Mouse (Mus musculus): ENCODE data around the gene Srd5a1.

DNA sequence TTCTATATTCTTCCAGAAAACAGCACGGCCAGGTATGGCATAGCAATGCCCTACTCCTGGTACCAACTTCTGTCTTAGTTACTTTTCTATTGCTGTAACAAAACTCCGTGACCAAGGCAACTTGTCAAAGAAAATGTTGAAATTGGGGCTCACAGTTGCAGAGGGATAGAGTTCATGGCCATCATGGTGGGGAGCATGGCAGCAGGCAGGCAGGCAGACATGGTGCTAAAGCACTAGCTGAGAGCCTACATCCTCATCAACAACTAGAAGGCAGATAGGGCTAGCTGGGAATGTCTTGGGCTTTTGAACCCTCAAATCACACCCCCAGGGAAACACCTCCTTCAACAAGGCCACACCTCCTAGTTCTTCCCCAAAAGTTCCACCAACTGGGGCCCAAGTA lies 60.4 kb downstream of the Srd5a1 start:
- TF ChIP-seq CTCF (IDR thresholded peaks at IDR 0.05; ENCODE audit: low read depth, low read length) (no peak), POLR2A (IDR thresholded peaks at IDR 0.05; ENCODE audit: borderline replicate concordance, low read depth, low read length) (no peak)

All from bone marrow macrophage, adult 2 months (primary cell).